Mouse (Mus musculus) liver, embryonic 11.5 days (tissue): ENCODE data around the gene B2m. TPM values are rescaled to one million over a fixed set of nuclear protein-coding genes. Genes with fewer than 3 reads are reported as not detected.

Experiments used
- ATAC-seq: fragments of 200-750 bp; cut with Nextera tagmentation; replicated peaks from 2 replicates; pipeline ENCODE4 v1.8.0; 2017; ENCODE audit warnings: moderate number of reproducible peaks, mild to moderate bottlenecking, moderate TSS enrichment, moderate library complexity; ENCODE audit not compliant: low FRiP score
- DNase-seq: peaks from one replicate; pipeline ENCODE4 v3.0.0-alpha.2; 2017; ENCODE audit warnings: low spot score
- H3K27ac ChIP-seq: fragments of 300-500 bp; sonication (generic); 2 replicates; pipeline ENCODE4 v1.5.1; 2014; ENCODE audit warnings: mild to moderate bottlenecking, low read depth, low read length, control low read depth
- H3K27me3 ChIP-seq: fragments of 300-500 bp; sonication (generic); replicated peaks from 2 replicates; pipeline ENCODE4 v1.6.1; 2014; ENCODE audit warnings: low read length, mixed read lengths; ENCODE audit not compliant: control insufficient read depth, insufficient read depth
- H3K36me3 ChIP-seq: fragments of 300-500 bp; sonication (generic); 2 replicates; pipeline ENCODE4 v1.6.1; 2014; ENCODE audit warnings: mild to moderate bottlenecking, low read length, moderate library complexity, mixed read lengths; ENCODE audit not compliant: control insufficient read depth, insufficient read depth
- H3K4me1 ChIP-seq: fragments of 300-500 bp; sonication (generic); replicated peaks from 2 replicates; pipeline ENCODE4 v1.6.1; 2014; ENCODE audit warnings: low read length, mixed read lengths; ENCODE audit not compliant: control insufficient read depth, insufficient read depth
- H3K4me2 ChIP-seq: fragments of 300-500 bp; sonication (generic); 2 replicates; pipeline ENCODE4 v1.6.1; 2014; ENCODE audit warnings: mild to moderate bottlenecking, control low read depth, moderate library complexity
- H3K4me3 ChIP-seq: fragments of 300-500 bp; sonication (generic); 2 replicates; pipeline ENCODE4 v1.5.1; 2014; ENCODE audit warnings: low read depth, low read length, control low read depth
- H3K9ac ChIP-seq: fragments of 300-500 bp; sonication (generic); 2 replicates; pipeline ENCODE4 v1.6.1; 2014; ENCODE audit warnings: low read depth, low read length, control low read depth
- H3K9me3 ChIP-seq: fragments of 300-500 bp; sonication (generic); 2 replicates; pipeline ENCODE4 v1.6.1; 2016; ENCODE audit warnings: low read length, inconsistent platforms, mixed read lengths; ENCODE audit not compliant: control insufficient read depth
- WGBS: fragments of 180-500 bp; shearing (Covaris S2); extraction: QIAGEN DNeasy Blood & Tissue Kit; methylation state at CpG from one replicate; pipeline ENCODE4 v1.1.7; 2014; 5-methylcytosine and 5-hydroxymethylcytosine counted together
- polyA plus RNA-seq: library from polyadenylated mRNA; unstranded; fragments of >200 nt; fragmentation: Nextera tagmentation; extraction: Ambion mirVana; gene quantifications from 2 replicates; pipeline ENCODE4 v1.2.1, GENCODE M21; 2014

B2m gene
- polyA plus RNA-seq, 1 experiment from 2014 or later = 321 TPM

DNA sequence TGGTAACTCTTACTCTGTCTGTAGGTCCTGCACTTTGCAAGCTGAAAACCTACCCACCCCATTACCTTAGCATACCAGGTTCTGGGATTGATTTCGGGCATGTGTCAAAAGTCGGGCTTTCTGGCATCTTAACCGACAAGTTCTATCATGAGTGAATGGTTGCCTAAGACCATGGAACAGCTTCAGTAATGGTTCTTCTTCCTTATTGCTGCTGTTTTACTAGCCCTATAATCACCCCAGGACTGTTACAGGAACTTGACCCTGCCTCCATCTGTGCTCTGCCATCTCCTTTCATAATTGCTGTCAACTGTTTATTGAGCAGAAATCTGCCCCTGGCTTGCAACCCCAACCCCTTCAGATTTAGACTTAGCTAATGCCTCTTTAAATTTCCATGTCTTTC, 39.3 kb downstream of the B2m start:
- Histone ChIP-seq H3K9ac (no peak overlapping the region), H3K4me3 (no peak overlapping the region), H3K27me3 (no peaks in the 10 kb centered on the region), H3K4me2 (no peak overlapping the region), H3K36me3 (no peaks in the 10 kb centered on the region), H3K27ac (no peak overlapping the region), H3K4me1 (no peaks in the 10 kb centered on the region; the same call in 1 of the 2 replicates), H3K9me3 (no peaks in the 10 kb centered on the region)
- ATAC-seq = no peak
- WGBS = 80% methylated on average over 3 of the region's 3 CpGs
- no peak for DNase-seq

DNA sequence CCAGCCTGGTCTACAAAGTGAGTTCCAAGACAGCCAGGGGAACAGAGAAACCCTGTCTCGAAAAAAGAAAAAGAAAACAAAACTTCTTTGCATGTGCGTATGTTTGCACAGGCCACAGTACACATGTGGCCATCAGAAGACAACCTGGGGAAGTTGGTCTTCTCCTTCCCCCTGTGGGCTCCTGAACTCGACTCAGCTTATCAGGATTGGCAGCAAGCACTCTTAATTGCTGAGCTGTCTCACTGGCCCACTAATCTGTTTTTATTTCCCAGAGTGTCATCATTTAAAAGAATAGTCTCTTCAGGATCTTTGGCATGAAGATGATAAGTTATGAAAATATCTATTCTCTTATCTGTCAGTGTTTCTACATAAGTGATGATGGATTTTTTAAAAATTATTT, 44.4 kb downstream of the B2m start:
- DNase-seq = no peak
- no peak overlapping the region for H3K9ac ChIP-seq
- H3K36me3 ChIP-seq = no peaks in the 10 kb centered on the region
- H3K9me3 ChIP-seq = no peaks in the 10 kb centered on the region
- WGBS = 59% methylated on average over 3 of the region's 3 CpGs
- H3K4me3 ChIP-seq = no peak overlapping the region
- H3K27me3 ChIP-seq = no peaks in the 10 kb centered on the region
- H3K27ac ChIP-seq = no peak overlapping the region
- no peak for ATAC-seq
- no peak overlapping the region for H3K4me2 ChIP-seq
- H3K4me1 ChIP-seq = no peaks in the 10 kb centered on the region; the same call in 1 of the 2 replicates

DNA sequence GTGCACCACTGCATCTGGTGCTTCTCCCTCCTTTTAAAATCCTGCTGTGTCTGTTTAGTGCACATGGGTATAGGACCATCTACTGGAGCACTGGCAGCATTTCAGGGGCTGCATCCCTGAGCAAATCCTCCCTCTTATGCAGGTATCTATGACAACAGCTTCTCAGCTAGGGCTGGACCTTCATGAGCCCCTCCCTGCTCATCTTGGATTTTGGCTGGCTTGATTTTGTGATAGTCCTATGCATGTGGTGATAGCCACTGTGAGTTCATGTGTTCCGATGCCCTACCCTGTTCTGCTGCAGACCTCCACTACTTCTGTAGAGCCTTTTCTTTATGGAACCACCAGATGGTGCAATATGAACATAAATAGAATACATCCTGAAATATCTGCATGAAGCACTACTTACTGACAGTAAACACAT, 47.0 kb downstream of the B2m start:
- 52% methylated on average over 1 of the region's 1 CpGs for WGBS
- Histone ChIP-seq H3K4me3 (no peak overlapping the region), H3K4me2 (no peak overlapping the region), H3K9ac (no peak overlapping the region), H3K4me1 (no peaks in the 10 kb centered on the region), H3K36me3 (no peaks in the 10 kb centered on the region), H3K27me3 (no peaks in the 10 kb centered on the region), H3K27ac (no peak overlapping the region), H3K9me3 (no peaks in the 10 kb centered on the region)
- no peak for DNase-seq
- ATAC-seq = peak; percentile 49; the same call in 1 of the 2 replicates

DNA sequence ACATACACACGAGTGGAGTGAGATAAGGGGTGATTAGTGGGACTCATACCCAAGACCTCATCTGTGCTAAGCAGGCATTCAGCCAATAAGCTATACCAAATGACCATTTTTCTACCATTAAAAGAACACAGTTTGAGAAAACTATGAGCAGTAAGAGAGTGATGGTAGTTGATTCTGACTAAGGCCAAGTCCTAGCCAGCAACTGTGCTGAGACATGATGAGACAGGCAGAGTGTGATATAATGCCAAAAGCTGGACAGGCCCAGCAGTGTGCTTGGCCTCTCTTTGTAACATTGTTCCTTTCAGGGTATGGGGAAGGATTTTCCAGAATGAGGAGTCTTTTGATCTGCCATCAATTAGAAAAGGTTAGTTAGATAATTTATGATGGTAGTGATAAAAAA, 54.0 kb downstream of the B2m start:
- no peaks in the 10 kb centered on the region for H3K4me1 ChIP-seq
- H3K27me3 ChIP-seq = no peaks in the 10 kb centered on the region
- no peak for ATAC-seq
- no peak overlapping the region for H3K4me3 ChIP-seq
- no peak overlapping the region for H3K9ac ChIP-seq
- H3K4me2 ChIP-seq = no peak overlapping the region
- DNase-seq = peak; percentile 9
- WGBS = 57% methylated on average over 1 of the region's 1 CpGs
- H3K9me3 ChIP-seq = no peaks in the 10 kb centered on the region
- no peak overlapping the region for H3K27ac ChIP-seq
- no peaks in the 10 kb centered on the region for H3K36me3 ChIP-seq

Other genes with a start within 250 kb of the B2m start
- gene Ctdspl2, start 191.7 kb upstream of the B2m start, polyA plus RNA-seq = 42.1 and 42.6 TPM in 2 replicates
- 0.10 TPM in 2 replicates for gene Mageb3, start 191.6 kb upstream of the B2m start, polyA plus RNA-seq
- gene Eif3j1, start 119.1 kb upstream of the B2m start, polyA plus RNA-seq = 17.9 and 18.3 TPM in 2 replicates
- 9.3 and 9.8 TPM in 2 replicates for gene Spg11, start 29.3 kb upstream of the B2m start, polyA plus RNA-seq
- gene Trim69, start 13.0 kb downstream of the B2m start, polyA plus RNA-seq = 0.17 TPM in 1 of 2 replicates, not detected in the other
- gene Patl2, start 38.5 kb downstream of the B2m start, polyA plus RNA-seq = 0.15 TPM in 1 of 2 replicates, not detected in the other
- gene Terb2, start 38.6 kb downstream of the B2m start, polyA plus RNA-seq = not detected in 2 replicates
- 172 and 180 TPM in 2 replicates for gene Sord, start 87.1 kb downstream of the B2m start, polyA plus RNA-seq
- gene Duox2, start 150.8 kb downstream of the B2m start, polyA plus RNA-seq = not detected in 2 replicates
- 0.12 TPM in 1 of 2 replicates, not detected in the other for gene Duoxa2, start 151.2 kb downstream of the B2m start, polyA plus RNA-seq
- gene Duoxa1, start 166.0 kb downstream of the B2m start, polyA plus RNA-seq = not detected in 2 replicates
- gene Duox1, start 168.0 kb downstream of the B2m start, polyA plus RNA-seq = 0.10 TPM in 1 of 2 replicates, not detected in the other
- 2.5 TPM in 2 replicates for gene Shf, start 221.5 kb downstream of the B2m start, polyA plus RNA-seq